Mouse (Mus musculus): Measurements from ENCODE around the gene Itprip.

DNA sequence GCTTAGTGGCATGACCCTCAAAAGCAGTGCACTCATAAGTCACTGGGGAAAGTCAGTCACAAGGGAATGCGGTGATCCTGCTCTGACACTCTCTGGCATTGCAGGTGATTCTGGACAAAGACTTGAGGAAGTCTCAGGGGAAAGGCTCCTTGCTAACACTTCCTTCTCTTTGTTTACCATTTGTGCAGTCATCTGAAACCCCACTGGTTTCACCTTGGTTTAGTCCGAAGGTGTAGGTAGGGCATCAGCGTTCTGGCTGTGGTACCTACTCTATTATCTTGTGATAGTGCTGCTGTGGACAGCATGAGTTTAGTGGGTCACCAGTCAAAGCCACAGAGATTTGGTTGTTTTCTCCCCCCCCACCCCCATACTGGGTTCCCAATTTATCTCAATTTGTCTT is 69.4 kb downstream of the Itprip start:
- TF ChIP-seq CTCF (IDR thresholded peaks at IDR 0.05; ENCODE audit: extremely low read depth, insufficient read depth, low read length) (no peak), POLR2A (IDR thresholded peaks at IDR 0.05; ENCODE audit: extremely low read depth, insufficient read depth, low read length) (no peak)

Data from cortical plate, adult 2 months (tissue).